Mouse (Mus musculus): ENCODE data around the gene Ugt1a5. TPM values are rescaled to one million over a fixed set of nuclear protein-coding genes. Genes with fewer than 3 reads are reported as not detected.
"Not testable (repeated sequence)": the region's sequence is repeated elsewhere in the genome, so short reads cannot be mapped to it uniquely, and the experiment has no call there.

Ugt1a5 gene
- under 1 TPM in 1 of 2 experiments, not detected in 1; 0.27 TPM for total RNA-seq (2021)
- long read RNA-seq, experiment 1 = 0 reads
- long read RNA-seq, experiment 2 = 0 reads

DNA sequence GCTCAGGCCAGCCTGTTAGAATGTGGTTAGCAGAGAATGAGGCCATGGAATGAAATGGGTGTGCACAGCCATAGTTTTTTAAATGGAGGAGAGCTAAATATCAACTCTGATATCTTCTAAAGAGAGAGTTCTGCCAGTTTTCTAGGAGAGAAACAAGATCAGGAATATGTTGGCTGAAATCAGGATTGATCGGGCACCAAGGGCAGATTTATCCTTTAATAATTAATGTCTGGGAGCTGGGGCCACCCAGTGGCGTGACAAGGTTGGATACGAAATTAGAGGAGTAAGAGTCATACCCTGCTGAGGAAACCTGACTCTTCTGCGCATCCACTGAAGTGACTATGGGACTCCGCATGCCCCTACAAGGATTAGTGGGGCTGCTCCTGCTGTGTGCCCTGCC is at the start of gene Ugt1a5:
Ugt1a5 (plus strand) TSS at position 302 of the 400 bp plus-strand sequence.
- no peak for DNase-seq (ENCODE audit: low spot score in 2 of 2)

DNA sequence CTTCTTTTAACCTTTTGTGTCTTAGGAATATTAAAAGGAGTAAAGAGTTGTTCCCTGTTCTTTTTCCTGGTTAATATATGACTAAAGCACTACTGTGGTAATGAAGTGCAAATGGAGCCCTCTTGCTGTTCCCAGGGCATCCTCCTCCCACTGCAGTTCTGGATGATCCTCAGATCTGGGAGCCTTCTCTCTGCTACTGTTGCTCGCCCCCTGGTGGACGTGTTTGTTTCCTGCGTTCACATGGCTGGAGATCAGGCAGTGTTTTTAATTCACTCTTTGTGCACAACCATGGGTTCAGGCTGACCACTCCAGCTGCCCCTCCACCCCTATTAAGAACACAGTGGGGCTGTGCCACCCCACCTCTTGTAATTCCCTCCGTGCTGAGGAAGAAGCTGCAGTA is 45.3 kb upstream of the Ugt1a5 start:
- not testable (repeated sequence) for DNase-seq (ENCODE audit: low spot score in 2 of 2)

DNA sequence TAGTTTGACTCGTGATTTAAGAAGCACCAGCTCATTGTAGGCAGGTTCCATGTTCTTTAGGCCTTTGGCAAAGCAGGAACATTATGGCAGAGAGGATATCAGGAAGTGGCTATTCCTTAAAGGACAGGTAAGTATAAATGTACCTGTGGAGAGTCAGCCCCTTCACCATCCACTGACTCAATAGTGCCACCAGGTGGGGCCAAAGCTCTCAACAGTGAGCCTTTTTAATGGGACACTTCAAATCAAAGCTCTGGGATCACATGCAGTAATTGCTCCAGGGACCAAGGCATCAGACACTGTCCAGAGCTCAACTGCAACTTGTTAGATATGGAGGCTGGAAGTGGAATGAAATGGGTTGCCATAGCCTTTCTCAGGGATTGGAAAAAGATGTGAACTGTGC is 44.3 kb upstream of the Ugt1a5 start:
- DNase-seq (ENCODE audit: low spot score in 2 of 2) = not testable (repeated sequence)

DNA sequence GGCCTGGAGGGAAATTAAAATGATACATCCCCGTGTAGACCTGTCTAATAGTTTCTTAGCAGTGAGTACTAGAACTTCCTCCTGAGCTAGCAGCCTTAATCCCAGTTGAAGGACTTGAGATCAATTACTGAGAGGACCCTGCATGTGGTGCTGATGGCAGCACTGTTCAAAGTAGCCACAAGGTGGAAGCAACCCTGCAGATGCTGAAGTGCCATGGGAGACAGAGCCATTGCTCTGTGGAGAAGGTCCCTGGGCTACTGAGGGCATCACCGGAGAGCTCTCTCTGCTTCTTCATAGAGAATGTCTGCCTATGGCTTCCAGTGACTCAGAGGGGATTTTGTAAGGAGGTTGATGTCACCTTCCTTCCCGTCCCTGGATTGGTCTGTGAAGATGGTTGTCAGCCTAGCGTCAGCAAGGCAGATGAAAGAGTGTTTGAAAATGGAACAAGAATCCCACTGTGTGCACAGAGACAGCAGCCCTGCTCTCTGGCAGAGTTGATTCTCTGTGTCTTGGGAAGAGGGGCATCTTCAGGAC is 39.9 kb upstream of the Ugt1a5 start:
- DNase-seq (ENCODE audit: low spot score in 2 of 2) = not testable (repeated sequence)

DNA sequence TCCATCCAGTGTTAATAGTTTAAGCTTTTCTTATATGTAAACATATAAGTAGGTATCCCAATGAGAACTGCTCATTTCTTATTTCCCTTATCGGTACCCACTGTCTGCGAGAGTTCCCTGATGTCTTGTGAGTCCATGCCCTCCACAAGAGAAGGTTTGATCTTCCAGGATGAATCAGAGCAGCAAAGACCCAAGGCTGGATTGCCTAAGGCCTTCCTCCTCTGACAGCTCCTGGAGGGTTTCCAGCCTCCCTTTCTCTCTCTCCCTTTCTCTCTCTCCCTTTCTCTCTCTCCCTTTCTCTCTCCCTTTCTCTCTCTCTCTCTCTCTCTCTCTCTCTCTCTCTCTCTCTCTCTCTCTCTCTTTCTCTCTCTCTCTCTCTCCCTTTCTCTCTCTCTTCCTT is 36.7 kb upstream of the Ugt1a5 start:
- not testable (repeated sequence) for DNase-seq (ENCODE audit: low spot score in 2 of 2)

DNA sequence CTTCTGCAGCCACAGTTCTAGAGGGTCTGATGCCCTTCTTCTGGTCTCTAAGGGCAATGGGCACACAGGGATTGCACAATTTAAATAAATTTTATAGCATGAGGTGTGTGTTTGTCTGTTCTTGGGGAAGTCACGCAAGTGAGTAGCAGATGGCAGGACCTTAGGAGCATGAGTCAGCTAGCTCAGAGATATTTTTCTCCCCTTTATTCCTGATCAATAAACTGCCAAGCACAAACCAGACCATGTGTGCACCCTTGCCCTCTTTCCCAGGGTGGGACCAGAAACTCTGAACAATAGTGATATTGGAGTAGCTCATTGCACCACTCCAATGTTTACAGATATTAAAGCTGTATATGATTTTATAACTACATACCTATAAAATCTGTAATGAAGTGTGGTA is 35.6 kb upstream of the Ugt1a5 start:
- DNase-seq (ENCODE audit: low spot score in 2 of 2) = not testable (repeated sequence)

DNA sequence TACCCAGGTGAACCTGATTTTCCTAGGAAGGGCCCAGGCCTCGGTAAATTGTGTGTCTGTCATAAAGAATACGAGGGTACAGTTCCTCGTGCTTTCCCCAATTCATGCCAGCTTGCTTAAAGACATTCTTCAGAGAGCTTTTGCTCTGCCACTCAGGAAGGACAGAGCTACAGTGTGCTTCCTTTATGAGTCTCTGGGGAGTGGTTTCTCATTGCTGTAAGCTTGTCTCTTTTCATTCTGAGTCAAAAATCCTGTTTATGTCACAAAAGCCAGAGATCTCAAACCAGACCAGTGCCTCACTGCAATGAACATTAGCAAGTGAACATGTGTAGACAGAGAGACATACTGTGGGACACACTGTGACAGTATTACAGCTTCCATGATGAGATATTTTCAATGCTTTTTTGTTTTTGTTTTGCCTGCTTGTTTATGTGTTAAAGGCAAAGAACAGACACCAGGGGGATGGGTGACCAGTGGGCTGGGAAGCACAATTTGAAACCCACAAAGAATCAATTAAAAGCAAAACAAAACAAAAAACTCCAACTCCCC is 31.8 kb upstream of the Ugt1a5 start:
- no peak for DNase-seq (ENCODE audit: low spot score in 2 of 2)

DNA sequence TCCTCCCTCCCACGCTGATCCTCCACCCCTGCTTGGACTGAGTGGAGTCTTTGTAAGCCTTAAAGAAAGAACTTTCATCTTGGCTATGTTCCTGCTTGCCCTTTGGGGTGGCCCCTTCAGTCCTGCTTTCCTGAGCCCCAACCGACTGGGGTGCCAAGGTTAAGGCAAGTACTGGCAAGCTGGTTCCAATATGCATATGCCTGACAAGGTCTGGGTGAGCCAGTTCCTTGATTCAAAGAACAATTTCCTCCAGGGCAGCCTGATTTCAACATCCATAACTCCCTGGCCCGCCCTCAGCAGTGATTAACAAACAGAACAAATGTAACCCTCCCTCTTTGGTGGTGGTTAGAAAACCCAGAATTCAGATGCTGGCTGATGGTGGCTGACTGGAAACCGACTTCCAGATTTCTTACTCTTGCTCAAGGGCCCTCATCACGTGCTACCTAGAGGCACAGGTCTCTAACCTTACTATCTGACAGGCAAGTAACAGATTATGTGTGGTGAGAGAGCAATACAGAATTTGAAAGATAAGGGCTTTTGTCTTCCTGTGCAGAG is 31.3 kb upstream of the Ugt1a5 start, which contains the start of gene Ugt1a6a:
Ugt1a6a (plus strand) TSS at position 353 of the 555 bp plus-strand sequence.
- peak in 1 of 2 experiments; percentile 8 for DNase-seq (ENCODE audit: low spot score in 2 of 2)

DNA sequence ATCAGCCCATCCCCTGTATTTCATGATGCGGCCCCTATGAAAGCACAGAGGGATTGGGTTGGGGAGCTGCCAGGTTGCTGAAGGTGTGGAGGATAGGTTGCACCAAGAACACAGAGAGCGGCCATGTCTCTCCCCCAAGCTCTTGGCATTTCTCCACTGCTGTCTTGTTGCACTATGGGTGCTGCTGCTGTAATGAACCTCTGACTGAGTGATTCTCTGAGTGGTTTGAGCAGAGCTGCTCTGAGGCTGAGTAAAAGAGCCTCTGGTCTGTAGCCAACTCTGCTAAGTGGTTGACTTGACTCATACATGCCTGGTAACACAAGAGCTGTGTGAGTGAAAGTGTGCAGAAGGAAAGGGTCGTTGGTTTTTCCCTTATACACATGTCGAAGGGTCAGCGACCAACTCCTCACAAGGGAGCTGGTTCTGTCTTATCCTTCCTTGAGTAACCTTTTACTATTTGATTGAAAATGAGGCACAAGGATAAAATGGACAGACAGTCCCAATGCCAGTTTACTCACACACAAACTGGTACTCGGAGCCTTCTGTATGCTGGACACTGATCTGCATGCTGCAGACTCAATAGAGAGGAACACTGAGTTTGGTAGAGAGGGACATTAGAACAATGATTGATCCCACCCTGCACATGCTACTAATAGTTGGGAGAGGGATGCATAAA is 30.4 kb upstream of the Ugt1a5 start:
- not testable (repeated sequence) for DNase-seq (ENCODE audit: low spot score in 2 of 2)

DNA sequence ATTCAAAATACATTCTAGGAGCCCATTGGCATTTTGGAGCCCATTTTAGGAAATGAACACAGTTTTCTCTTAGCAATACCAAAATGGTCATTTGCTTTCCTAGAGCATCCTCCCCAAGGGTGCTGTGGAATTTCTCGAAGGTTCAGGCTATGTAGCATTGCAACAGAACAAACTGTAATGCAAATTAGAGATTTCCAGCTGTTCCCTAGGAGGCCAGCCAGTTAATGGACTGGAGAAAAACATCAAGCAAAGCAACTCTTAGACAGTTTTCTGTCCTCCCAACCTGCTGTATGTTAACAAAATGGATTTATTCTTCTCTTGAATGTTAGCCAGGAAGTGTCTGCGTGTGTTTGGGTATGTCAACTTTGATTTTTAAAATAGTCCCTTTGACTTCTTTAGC is 29.2 kb upstream of the Ugt1a5 start:
- no peak for DNase-seq (ENCODE audit: low spot score in 2 of 2)

DNA sequence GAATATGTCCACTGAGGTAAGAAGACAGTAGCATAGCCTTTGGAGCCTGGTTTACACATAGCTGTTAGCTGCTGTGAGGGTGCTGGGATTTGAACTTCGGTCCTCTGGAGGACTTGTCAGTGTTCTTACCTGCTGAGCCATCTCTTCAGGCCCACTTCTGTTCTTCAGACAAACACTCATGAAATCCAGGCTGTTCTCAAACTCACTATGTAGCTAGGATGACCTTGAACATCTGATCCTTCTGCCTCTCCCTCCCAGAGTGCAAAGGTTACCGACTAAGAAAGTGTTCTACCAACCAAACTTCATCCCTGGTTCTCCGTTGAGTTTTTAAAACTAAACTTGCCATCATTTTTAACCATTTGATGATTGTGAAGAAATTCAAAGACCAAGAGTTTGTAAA is 28.5 kb upstream of the Ugt1a5 start:
- DNase-seq (ENCODE audit: low spot score in 2 of 2) = no peak

DNA sequence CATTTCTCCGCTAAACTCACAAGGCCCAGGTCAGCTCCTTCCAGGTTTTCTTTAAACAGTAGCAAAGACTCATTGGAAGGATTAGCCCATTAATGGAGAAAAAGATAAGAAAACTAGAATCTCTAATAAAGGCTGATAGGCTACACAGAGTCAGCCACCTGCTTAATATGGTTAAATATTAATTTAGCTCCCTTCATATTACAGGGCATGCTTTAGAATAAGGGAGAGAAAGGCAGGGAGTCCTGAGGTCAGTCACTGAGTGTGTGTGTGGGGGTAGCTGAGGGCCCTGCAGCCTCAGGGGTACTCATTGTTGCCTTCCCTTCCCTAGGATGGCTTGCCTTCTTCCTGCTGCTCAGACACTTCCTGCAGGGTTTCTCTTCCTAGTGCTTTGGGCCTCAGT is 27.7 kb upstream of the Ugt1a5 start:
- DNase-seq (ENCODE audit: low spot score in 2 of 2) = no peak

DNA sequence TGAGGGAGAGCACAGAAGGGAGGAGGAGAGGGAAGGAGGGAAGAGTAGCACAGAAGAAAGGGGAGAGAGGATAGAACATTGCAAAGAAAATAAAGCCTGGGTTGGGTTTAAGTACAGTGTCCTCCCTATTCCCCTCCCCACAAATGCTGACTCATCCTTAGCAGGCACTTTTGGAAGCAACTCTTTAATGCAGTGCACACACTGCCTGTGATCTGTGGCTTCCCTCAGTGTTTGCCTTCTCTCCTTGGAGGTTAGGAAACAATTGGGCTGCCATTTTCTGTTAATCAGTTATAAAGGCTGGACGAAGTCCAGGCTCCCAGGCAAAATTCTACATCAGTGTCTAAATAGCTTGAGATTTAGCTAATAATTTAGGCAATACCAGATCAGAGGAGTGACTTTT is 25.3 kb upstream of the Ugt1a5 start:
- not testable (repeated sequence) for DNase-seq (ENCODE audit: low spot score in 2 of 2)

DNA sequence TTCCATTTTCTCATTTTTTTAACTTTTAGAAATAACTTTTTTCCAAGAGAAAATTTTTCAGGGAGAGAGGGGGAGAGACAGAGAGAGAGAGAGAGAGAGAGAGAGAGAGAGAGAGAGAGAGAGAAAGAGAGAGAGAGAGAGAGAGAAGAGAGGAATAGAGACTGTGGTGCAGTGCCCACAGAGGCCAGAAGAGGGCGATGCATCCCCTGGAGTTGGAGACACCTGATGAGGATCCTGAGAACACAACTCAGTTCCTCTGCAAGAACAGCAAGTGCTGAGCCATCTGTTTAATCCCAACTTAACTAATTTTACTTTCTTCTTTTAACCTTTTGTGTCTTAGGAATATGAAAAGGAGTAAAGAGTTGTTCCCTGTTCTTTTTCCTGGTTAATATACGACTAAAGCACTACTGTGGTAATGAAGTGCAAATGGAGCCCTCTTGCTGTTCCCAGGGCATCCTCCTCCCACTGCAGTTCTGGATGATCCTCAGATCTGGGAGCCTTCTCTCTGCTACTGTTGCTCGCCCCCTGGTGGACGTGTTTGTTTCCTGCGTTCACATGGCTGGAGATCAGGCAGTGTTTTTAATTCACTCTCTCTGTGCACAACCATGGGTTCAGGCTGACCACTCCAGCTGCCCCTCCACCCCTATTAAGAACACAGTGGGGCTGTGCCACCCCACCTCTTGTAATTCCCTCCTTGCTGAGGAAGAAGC is 21.7 kb upstream of the Ugt1a5 start:
- peak in 1 of 2 experiments; percentile 43 for DNase-seq (ENCODE audit: low spot score in 2 of 2)

DNA sequence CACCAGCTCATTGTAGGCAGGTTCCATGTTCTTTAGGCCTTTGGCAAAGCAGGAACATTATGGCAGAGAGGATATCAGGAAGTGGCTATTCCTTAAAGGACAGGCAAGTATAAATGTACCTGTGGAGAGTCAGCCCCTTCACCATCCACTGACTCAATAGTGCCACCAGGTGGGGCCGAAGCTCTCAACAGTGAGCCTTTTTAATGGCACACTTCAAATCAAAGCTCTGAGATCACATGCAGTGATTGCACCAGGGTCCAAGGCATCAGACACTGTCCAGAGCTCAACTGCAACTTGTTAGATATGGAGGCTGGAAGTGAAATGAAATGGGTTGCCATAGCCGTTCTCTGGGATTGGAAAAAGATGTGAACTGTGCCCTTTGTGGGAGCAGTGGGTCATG is 20.5 kb upstream of the Ugt1a5 start:
- not testable (repeated sequence) for DNase-seq (ENCODE audit: low spot score in 2 of 2)

DNA sequence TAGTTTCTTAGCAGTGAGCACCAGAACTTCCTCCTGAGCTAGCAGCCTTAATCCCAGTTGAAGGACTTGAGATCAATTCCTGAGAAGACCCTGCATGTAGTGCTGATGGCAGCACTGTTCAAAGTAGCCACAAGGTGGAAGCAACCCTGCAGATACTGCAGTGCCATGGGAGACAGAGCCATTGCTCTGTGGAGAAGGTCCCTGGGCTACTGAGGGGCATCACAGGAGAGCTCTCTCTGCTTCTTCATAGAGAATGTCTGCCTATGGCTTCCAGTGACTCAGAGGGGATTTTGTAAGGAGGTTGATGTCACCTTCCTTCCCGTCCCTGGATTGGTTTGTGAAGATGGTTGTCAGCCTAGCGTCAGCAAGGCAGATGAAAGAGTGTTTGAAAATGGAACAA is 15.7 kb upstream of the Ugt1a5 start:
- DNase-seq (ENCODE audit: low spot score in 2 of 2) = not testable (repeated sequence)

DNA sequence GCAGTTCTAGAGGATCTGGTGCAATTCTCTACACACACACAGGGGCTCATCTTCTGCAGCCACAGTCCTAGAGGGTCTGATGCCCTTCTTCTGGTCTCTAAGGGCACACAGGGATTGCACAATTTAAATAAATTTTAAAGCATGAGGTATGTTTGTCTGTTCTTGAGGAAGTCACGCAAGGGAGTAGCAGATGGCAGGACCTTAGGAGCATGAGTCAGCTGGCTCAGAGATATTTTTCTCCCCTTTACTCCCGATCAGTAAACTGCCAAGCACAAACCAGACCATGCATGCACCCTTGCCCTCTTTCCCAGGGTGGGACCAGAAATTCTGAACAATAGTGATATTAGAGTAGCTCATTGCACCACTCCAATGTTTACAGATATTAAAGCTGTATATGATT is 7.4 kb upstream of the Ugt1a5 start:
- DNase-seq (ENCODE audit: low spot score in 2 of 2) = no peak

DNA sequence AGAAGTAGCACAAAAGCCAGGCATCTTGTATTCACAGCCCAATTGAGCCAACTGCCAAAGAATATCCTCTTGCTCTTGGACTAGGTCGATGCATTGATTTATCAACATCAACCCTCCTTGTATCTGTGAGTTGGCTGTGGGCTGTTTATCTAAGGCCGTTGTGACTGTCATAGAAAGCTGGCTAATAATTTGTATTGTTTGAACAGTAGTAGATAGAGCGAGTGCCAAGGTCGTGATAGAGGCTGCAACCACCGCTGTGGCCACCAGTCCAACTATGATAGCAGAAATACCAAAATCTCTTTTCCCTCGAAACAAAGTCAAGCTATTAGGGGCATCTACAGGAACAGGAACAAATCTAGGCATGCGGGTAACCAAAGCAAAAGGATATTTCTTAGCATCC is 6.4 kb downstream of the Ugt1a5 start:
- DNase-seq (ENCODE audit: low spot score in 2 of 2) = not testable (repeated sequence)

DNA sequence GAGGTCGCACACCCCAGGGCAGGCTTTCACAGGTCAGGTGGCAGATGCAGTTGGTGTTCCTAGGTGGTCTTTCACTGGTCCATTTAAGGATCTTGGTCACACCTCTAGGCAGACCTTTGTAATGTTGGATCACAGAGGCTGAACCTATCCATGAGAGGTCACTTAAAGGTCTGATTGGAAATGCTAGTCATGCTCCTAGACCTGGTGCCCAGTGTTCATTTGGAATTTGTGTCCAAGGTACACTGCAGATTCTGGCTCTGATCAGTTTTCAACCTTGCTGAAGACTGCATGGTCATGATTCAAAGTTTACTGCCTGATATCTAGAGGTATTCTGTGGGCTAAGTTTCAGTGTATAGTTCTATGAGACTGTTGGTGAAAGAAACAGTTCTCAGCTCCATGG is 13.8 kb downstream of the Ugt1a5 start:
- DNase-seq (ENCODE audit: low spot score in 2 of 2) = no peak

DNA sequence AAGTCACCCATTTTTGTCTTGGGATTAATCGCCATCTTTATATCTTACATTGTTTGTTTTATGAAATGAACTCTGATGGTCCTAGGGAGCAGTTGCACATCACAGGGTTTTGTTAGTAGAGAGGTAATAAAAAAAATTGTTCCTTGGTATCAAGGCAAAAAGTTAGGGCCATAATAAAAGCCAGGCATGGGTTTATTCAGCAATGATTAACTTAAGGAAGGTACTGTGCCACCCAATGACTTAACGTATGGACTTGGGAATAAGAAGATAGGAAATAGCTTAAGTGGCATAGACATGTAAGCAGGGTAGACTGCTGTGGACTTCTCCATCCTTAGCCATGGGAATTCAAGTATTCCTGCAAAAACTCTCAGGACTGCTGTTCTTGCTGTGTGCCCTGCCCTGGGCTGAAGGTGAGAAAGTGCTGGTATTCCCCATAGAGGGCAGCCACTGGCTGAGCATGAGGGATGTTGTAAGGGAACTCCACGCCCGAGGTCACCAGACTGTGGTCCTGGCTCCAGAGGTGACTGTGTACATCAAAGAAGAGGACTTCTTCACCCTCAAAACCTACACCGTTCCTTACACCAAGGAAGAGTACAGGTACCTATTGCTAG is 20.6 kb downstream of the Ugt1a5 start:
- no peak for DNase-seq (ENCODE audit: low spot score in 2 of 2)

DNA sequence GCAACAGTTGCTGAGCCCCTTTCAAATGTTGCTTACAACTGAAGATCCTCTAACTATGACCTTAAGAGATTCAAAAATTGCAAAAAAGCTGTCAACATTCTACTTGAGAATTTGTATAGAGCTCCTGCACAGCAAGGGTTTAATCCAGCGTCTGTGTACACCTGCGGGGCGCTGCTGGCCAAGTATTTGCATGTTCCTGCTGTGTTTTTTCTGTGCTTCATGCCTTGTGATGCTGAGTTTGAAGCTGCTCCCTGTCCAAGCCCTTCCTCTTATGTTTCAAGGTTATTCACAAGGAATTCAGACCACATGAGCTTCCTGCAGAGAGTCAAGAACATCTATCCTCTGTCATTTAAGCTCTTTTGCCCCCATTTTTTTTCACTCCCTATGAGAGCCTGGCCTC is 26.3 kb downstream of the Ugt1a5 start:
- no peak for DNase-seq (ENCODE audit: low spot score in 2 of 2)

Data from gastrocnemius, postnatal 4 days (tissue).